ENCODE assay signal across 10 mouse cellular contexts in the genomic region with DNA sequence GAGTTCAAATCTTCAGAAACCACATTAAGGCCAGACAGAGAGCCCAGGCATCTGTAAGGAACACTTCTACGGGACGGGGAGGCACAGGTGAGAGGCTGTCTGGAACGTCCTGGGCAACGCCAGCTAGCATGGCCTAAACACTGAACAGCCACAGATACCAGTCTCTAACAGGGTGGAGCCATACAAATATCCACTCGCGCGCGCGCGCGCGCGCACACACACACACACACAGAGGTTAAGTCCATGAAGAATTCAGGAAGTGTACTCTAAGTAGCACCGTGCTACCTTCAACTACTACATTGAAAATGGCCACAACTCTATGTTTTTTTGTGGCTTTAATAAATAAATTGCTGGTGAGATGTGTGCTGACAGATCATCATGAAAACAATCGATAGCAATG. TPM values are rescaled to one million over a fixed set of nuclear protein-coding genes. Genes with fewer than 3 reads are reported as not detected.
A peak's percentile ranks its signal among the peaks of the same experiment; 100 is the strongest.
DNase-seq lines count a peak whose midpoint lies in the region; ATAC-seq lines count a peak whose summit lies in the region.
"Had no signal": no experiment of that assay in that cellular context is flagged by ENCODE, and none has a peak within 500 bp of the region (broad histone marks: within the 10 kb centered on the region; RNA-seq: fewer than 3 reads in every experiment).

No protein-coding gene starts in this region.

- peaks cover 21% of the 10 kb centered on the region for H3K4me1 ChIP-seq in heart, embryonic 16.5 days (ENCODE audit: control insufficient read depth, insufficient read depth, low read length)

- WGBS in heart, embryonic 16.5 days = 87% methylated on average over 15 of the region's 15 CpGs

- DNase-seq in heart, postnatal 36 days = no peak
- DNase-seq in spleen, adult 12 weeks (ENCODE audit: low spot score) = peak; percentile 14
- no peak for DNase-seq in spleen, postnatal 14 days (ENCODE audit: low spot score in 2 of 2)
- DNase-seq in induced T-regulatory cell, adult 2 months (ENCODE audit: low read depth) = peak; percentile 14
- DNase-seq in urinary bladder, adult 18-20 months (ENCODE audit: low spot score in 2 of 2) = no peak
- no peak for DNase-seq in left cerebral cortex, postnatal 10 days (ENCODE audit: extremely low spot score in 1 of 2, low spot score in 2 of 2)
- DNase-seq in thymus, postnatal 36 days = no peak
- DNase-seq: kidney, postnatal 10 days; lung, adult 18-20 months had no signal

- H3K9me3 ChIP-seq in heart, embryonic 16.5 days (replicated peaks; ENCODE audit: control insufficient read depth, low read length) = no peaks in the 10 kb centered on the region

- no peak overlapping the region for H3K27ac ChIP-seq in heart, embryonic 16.5 days (ENCODE audit: low read length)

- H3K4me3 ChIP-seq in heart, embryonic 16.5 days (ENCODE audit: low read length) = no peak overlapping the region

- intact Hi-C loops in heart, postnatal 36 days (cut with DNase I) = no loop called here
- intact Hi-C loops in left cerebral cortex, postnatal 10 days (cut with DNase I) = no loop called here

- H3K36me3 ChIP-seq in heart, embryonic 16.5 days (ENCODE audit: control insufficient read depth, insufficient read depth) = peaks cover 13% of the 10 kb centered on the region

- no peaks in the 10 kb centered on the region for H3K27me3 ChIP-seq in heart, embryonic 16.5 days (ENCODE audit: control insufficient read depth, insufficient read depth, low read length)

- ATAC-seq in heart, embryonic 16.5 days (replicated peaks; ENCODE audit: extremely low read depth, insufficient read depth, low FRiP score) = no peak

- no peak overlapping the region for H3K9ac ChIP-seq in heart, embryonic 16.5 days (ENCODE audit: low read length)

- peak overlapping the region; percentile 66 for H3K4me2 ChIP-seq in heart, embryonic 16.5 days (ENCODE audit: low read depth, low read length)

RNA-seq across cellular contexts. Expression of gene Cep152, which starts 1.7 kb away (rescaled TPM):
- polyA plus RNA-seq in heart, embryonic 16.5 days (2015; fragmentation: Nextera tagmentation; extraction: Ambion mirVana) = 4.2 and 4.7 TPM in 2 replicates
- total RNA-seq in heart, postnatal 36 days (2021) = 1 to 10 TPM; 1.4 TPM
- total RNA-seq in left cerebral cortex, postnatal 10 days (2021) = 1 to 10 TPM; 1.8 to 2.0 TPM

RNA-seq across cellular contexts. Expression of gene Eid1, which starts 49.7 kb away (rescaled TPM):
- 112 and 128 TPM in 2 replicates for polyA plus RNA-seq in heart, embryonic 16.5 days (2015; fragmentation: Nextera tagmentation; extraction: Ambion mirVana)
- total RNA-seq in heart, postnatal 36 days (2021) = 10 to 100 TPM; 52.2 to 58.0 TPM
- 100 to 1,000 TPM; 428 to 443 TPM for total RNA-seq in left cerebral cortex, postnatal 10 days (2021)

Comparison
In these comparisons a context has a peak if more than half of its experiments do, and no peak if none do; other contexts are left out.
1. DNase-seq: peak in spleen, adult 12 weeks (single experiment) and induced T-regulatory cell, adult 2 months (single experiment); none in heart, postnatal 36 days (0 of 2), spleen, postnatal 14 days (0 of 2), urinary bladder, adult 18-20 months (0 of 2), left cerebral cortex, postnatal 10 days (0 of 2) and thymus, postnatal 36 days (0 of 2).
2. RNA of gene Eid1, which starts 49.7 kb away (total RNA-seq): 428 to 443 TPM in left cerebral cortex, postnatal 10 days; 52.2 to 58.0 TPM in heart, postnatal 36 days; every median in the first group is over 4 times any median in the second.